Mouse (Mus musculus) mesoderm, embryonic 11.5 days (tissue): ENCODE measurements at regions not wholly inside any gene's neighbourhood (a gene's known extent, or its start where the extent isn't known, plus 50 kb on each side); places are given as distances from the start of the nearest gene placed in this dataset.

Experiments used
- DNase-seq: peaks from one replicate; pipeline ENCODE4 v3.0.0-alpha.2; 2012; ENCODE audit warnings: low read depth, low spot score

- DNase-seq = no peak
These were observed 191.8 kb upstream of the Sox9 start for GRCm38 (mm10) chr11:112590214-112590613.

GRCm38 (mm10) chr11:112592411-112593020, 189.5 kb upstream of the Sox9 start:
- no peak for DNase-seq

- no peak for DNase-seq
These were observed 188.2 kb upstream of the Sox9 start for GRCm38 (mm10) chr11:112593821-112594220.

GRCm38 (mm10) chr11:112607359-112607758, 174.7 kb upstream of the Sox9 start:
- no peak for DNase-seq

GRCm38 (mm10) chr11:112609277-112609676, 172.7 kb upstream of the Sox9 start:
- no peak for DNase-seq

- DNase-seq = no peak
These were observed 171.0 kb upstream of the Sox9 start for GRCm38 (mm10) chr11:112611073-112611472.

GRCm38 (mm10) chr11:112615629-112616028, 166.4 kb upstream of the Sox9 start:
- no peak for DNase-seq

GRCm38 (mm10) chr11:112616942-112617341, 165.1 kb upstream of the Sox9 start:
- no peak for DNase-seq

- no peak for DNase-seq
These were observed 161.1 kb upstream of the Sox9 start for GRCm38 (mm10) chr11:112620916-112621315.

GRCm38 (mm10) chr11:112621385-112622120, 160.5 kb upstream of the Sox9 start:
- DNase-seq = no peak

GRCm38 (mm10) chr11:112649298-112649697, 132.7 kb upstream of the Sox9 start:
- no peak for DNase-seq

- DNase-seq = no peak
These were observed 124.4 kb upstream of the Sox9 start for GRCm38 (mm10) chr11:112657410-112658159.

- DNase-seq = no peak
These were observed 122.1 kb upstream of the Sox9 start for GRCm38 (mm10) chr11:112659911-112660310.

GRCm38 (mm10) chr11:112661426-112661825, 120.6 kb upstream of the Sox9 start:
- no peak for DNase-seq

- no peak for DNase-seq
These were observed 114.7 kb upstream of the Sox9 start for GRCm38 (mm10) chr11:112667311-112667710.

GRCm38 (mm10) chr11:112672086-112672485, 109.9 kb upstream of the Sox9 start:
- DNase-seq = no peak

GRCm38 (mm10) chr11:112690047-112690446, 92.0 kb upstream of the Sox9 start:
- DNase-seq = no peak

- DNase-seq = no peak
These were observed 75.9 kb upstream of the Sox9 start for GRCm38 (mm10) chr11:112706091-112706490.

GRCm38 (mm10) chr11:112708119-112708730, 73.8 kb upstream of the Sox9 start:
- no peak for DNase-seq

GRCm38 (mm10) chr11:112711656-112712055, 70.4 kb upstream of the Sox9 start:
- DNase-seq = no peak

GRCm38 (mm10) chr11:112718547-112718946, 63.5 kb upstream of the Sox9 start:
- no peak for DNase-seq

- DNase-seq = no peak
These were observed 61.4 kb upstream of the Sox9 start for GRCm38 (mm10) chr11:112720652-112721051.
